Mouse (Mus musculus): ENCODE measurements around the gene Eef1e1. TPM values are rescaled to one million over a fixed set of nuclear protein-coding genes. Genes with fewer than 3 reads are reported as not detected.
A peak's percentile ranks its signal among the peaks of the same experiment; 100 is the strongest.

The Eef1e1 gene
- polyA plus RNA-seq, 1 experiment from 2014 or later, result 53.4 TPM

- no peaks in the 10 kb centered on the region for H3K27me3 ChIP-seq (ENCODE audit: insufficient read depth, low read length)
- ATAC-seq (ENCODE audit: insufficient read depth), result no peak
- H3K36me3 ChIP-seq (ENCODE audit: insufficient read depth), result peaks cover 9% of the 10 kb centered on the region
- WGBS, result 76% methylated on average over 8 of the region's 8 CpGs
- H3K4me1 ChIP-seq (ENCODE audit: insufficient read depth), result no peaks in the 10 kb centered on the region
- no peaks in the 10 kb centered on the region for H3K9me3 ChIP-seq (ENCODE audit: low read depth, low read length)
- no peak overlapping the region for H3K4me3 ChIP-seq (ENCODE audit: low read depth, low read length)
- no peak overlapping the region for H3K27ac ChIP-seq (ENCODE audit: low read depth)
- H3K9ac ChIP-seq, result no peak overlapping the region
- no peak for DNase-seq
- no peak for TF ChIP-seq CTCF (IDR thresholded peaks at IDR 0.05; ENCODE audit: low read depth)
- no peak overlapping the region for H3K4me2 ChIP-seq
Measured at GRCm38 (mm10) chr13:38613583-38613982, 45.3 kb downstream of the Eef1e1 start.

- no peak for ATAC-seq (ENCODE audit: insufficient read depth)
- Histone ChIP-seq H3K36me3 (ENCODE audit: insufficient read depth) (peaks cover 9% of the 10 kb centered on the region), H3K4me3 (ENCODE audit: low read depth, low read length) (no peak overlapping the region), H3K9me3 (ENCODE audit: low read depth, low read length) (no peaks in the 10 kb centered on the region), H3K27me3 (ENCODE audit: insufficient read depth, low read length) (no peaks in the 10 kb centered on the region), H3K4me2 (no peak overlapping the region), H3K9ac (no peak overlapping the region), H3K27ac (ENCODE audit: low read depth) (no peak overlapping the region), H3K4me1 (ENCODE audit: insufficient read depth) (no peaks in the 10 kb centered on the region)
- TF ChIP-seq CTCF (IDR thresholded peaks at IDR 0.05; ENCODE audit: low read depth), result no peak
- WGBS, result 71% methylated on average over 9 of the region's 9 CpGs
- DNase-seq, result peak; percentile 46
Measured at GRCm38 (mm10) chr13:38612608-38613007, 46.2 kb downstream of the Eef1e1 start.

- Histone ChIP-seq H3K9ac (no peak overlapping the region), H3K9me3 (ENCODE audit: low read depth, low read length) (no peaks in the 10 kb centered on the region), H3K27me3 (ENCODE audit: insufficient read depth, low read length) (no peaks in the 10 kb centered on the region), H3K4me1 (ENCODE audit: insufficient read depth) (no peaks in the 10 kb centered on the region), H3K4me2 (no peak overlapping the region), H3K4me3 (ENCODE audit: low read depth, low read length) (no peak overlapping the region), H3K36me3 (ENCODE audit: insufficient read depth) (peaks cover 9% of the 10 kb centered on the region), H3K27ac (ENCODE audit: low read depth) (no peak overlapping the region)
- no peak for TF ChIP-seq CTCF (IDR thresholded peaks at IDR 0.05; ENCODE audit: low read depth)
- 92% methylated on average over 4 of the region's 4 CpGs for WGBS
- ATAC-seq (ENCODE audit: insufficient read depth) (no peak), DNase-seq (no peak)
Measured at GRCm38 (mm10) chr13:38612179-38612578, 46.7 kb downstream of the Eef1e1 start.

- H3K4me1 ChIP-seq (ENCODE audit: insufficient read depth), result no peaks in the 10 kb centered on the region
- peaks cover 9% of the 10 kb centered on the region for H3K36me3 ChIP-seq (ENCODE audit: insufficient read depth)
- no peak for TF ChIP-seq CTCF (IDR thresholded peaks at IDR 0.05; ENCODE audit: low read depth)
- no peak overlapping the region for H3K27ac ChIP-seq (ENCODE audit: low read depth)
- no peaks in the 10 kb centered on the region for H3K27me3 ChIP-seq (ENCODE audit: insufficient read depth, low read length)
- H3K4me3 ChIP-seq (ENCODE audit: low read depth, low read length), result no peak overlapping the region
- WGBS, result 67% methylated on average over 6 of the region's 6 CpGs
- no peak for ATAC-seq (ENCODE audit: insufficient read depth)
- DNase-seq, result no peak
- no peak overlapping the region for H3K9ac ChIP-seq
- no peak overlapping the region for H3K4me2 ChIP-seq
- no peaks in the 10 kb centered on the region for H3K9me3 ChIP-seq (ENCODE audit: low read depth, low read length)
Measured at GRCm38 (mm10) chr13:38610336-38610735, 48.5 kb downstream of the Eef1e1 start.

GRCm38 (mm10) chr13:38607130-38607529, 51.7 kb downstream of the Eef1e1 start:
- no peak overlapping the region for H3K4me2 ChIP-seq
- DNase-seq, result no peak
- H3K4me3 ChIP-seq (ENCODE audit: low read depth, low read length), result no peak overlapping the region
- H3K36me3 ChIP-seq (ENCODE audit: insufficient read depth), result peaks cover 1% of the 10 kb centered on the region
- 81% methylated on average over 6 of the region's 6 CpGs for WGBS
- H3K9me3 ChIP-seq (ENCODE audit: low read depth, low read length), result no peaks in the 10 kb centered on the region
- no peak for ATAC-seq (ENCODE audit: insufficient read depth)
- no peak overlapping the region for H3K27ac ChIP-seq (ENCODE audit: low read depth)
- TF ChIP-seq CTCF (IDR thresholded peaks at IDR 0.05; ENCODE audit: low read depth), result no peak
- no peak overlapping the region for H3K9ac ChIP-seq
- H3K4me1 ChIP-seq (ENCODE audit: insufficient read depth), result no peaks in the 10 kb centered on the region
- H3K27me3 ChIP-seq (ENCODE audit: insufficient read depth, low read length), result no peaks in the 10 kb centered on the region

- no peak overlapping the region for H3K9ac ChIP-seq
- H3K4me3 ChIP-seq (ENCODE audit: low read depth, low read length), result no peak overlapping the region
- no peaks in the 10 kb centered on the region for H3K9me3 ChIP-seq (ENCODE audit: low read depth, low read length)
- H3K36me3 ChIP-seq (ENCODE audit: insufficient read depth), result no peaks in the 10 kb centered on the region
- H3K27ac ChIP-seq (ENCODE audit: low read depth), result no peak overlapping the region
- no peaks in the 10 kb centered on the region for H3K27me3 ChIP-seq (ENCODE audit: insufficient read depth, low read length)
- no peak for TF ChIP-seq CTCF (IDR thresholded peaks at IDR 0.05; ENCODE audit: low read depth)
- no peak for ATAC-seq (ENCODE audit: insufficient read depth)
- 77% methylated on average over 6 of the region's 6 CpGs for WGBS
- no peaks in the 10 kb centered on the region for H3K4me1 ChIP-seq (ENCODE audit: insufficient read depth)
- H3K4me2 ChIP-seq, result no peak overlapping the region
- DNase-seq, result no peak
Measured at GRCm38 (mm10) chr13:38605353-38605752, 53.5 kb downstream of the Eef1e1 start.

GRCm38 (mm10) chr13:38602966-38603365, 55.9 kb downstream of the Eef1e1 start:
- Histone ChIP-seq H3K27ac (ENCODE audit: low read depth) (no peak overlapping the region), H3K36me3 (ENCODE audit: insufficient read depth) (no peaks in the 10 kb centered on the region), H3K4me3 (ENCODE audit: low read depth, low read length) (no peak overlapping the region), H3K4me1 (ENCODE audit: insufficient read depth) (no peaks in the 10 kb centered on the region), H3K4me2 (no peak overlapping the region), H3K9me3 (ENCODE audit: low read depth, low read length) (no peaks in the 10 kb centered on the region), H3K9ac (no peak overlapping the region), H3K27me3 (ENCODE audit: insufficient read depth, low read length) (no peaks in the 10 kb centered on the region)
- ATAC-seq (ENCODE audit: insufficient read depth) (peak; percentile 8; the same call in 1 of the 2 replicates), DNase-seq (no peak)
- 82% methylated on average over 13 of the region's 13 CpGs for WGBS
- TF ChIP-seq CTCF (IDR thresholded peaks at IDR 0.05; ENCODE audit: low read depth), result no peak
